10 mouse cellular contexts compared by ENCODE assay signal in the genomic region with DNA sequence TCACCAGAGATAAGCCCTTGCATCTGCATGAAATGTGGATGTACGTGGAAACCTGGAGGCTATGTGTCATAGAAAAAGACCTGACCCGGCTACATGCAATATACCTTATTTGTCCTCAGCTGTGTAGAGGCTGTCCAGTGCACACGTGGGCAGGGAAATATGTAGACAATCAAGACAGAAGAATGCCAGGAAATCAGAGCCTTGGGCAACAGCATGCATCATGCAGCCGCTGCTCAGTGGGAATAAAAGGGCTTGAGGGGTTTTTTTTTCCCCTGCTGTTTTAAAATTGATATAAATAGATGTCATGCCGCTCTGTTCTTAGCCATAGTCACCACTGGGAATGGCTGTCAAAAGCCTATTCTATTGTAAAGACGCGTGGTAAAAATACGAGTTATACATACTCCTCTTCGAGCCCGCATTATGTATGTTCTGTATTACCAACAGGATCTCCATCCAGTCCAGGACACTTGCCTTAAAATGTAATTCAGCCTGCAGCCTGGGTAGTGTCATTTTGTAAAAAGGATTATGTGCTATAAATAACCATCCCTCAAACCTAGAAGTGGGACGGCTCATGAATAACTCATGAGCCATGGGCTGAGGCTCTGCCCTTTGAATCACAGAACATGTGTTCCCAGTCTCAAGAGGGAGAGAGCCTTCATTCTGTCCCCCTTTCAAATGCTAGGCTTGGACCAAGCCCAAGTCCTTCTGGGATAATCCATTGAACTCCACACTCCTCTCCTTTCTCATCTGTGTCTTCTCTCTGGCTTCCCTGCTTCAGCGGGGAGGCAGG.
DNase-seq lines count a peak whose midpoint lies in the region; ATAC-seq and TF ChIP-seq lines count a peak whose summit lies in the region.
"Had no signal": no experiment of that assay in that cellular context is flagged by ENCODE, and none has a peak within 500 bp of the region (broad histone marks: within the 10 kb centered on the region; RNA-seq: fewer than 3 reads in every experiment).

No protein-coding gene starts in this region.

- H3K9me3 ChIP-seq in heart, embryonic 12.5 days (replicated peaks): no peaks in the 10 kb centered on the region
- H3K9me3 ChIP-seq in forebrain, embryonic 13.5 days (replicated peaks): no peaks in the 10 kb centered on the region
- H3K9me3 ChIP-seq in midbrain, embryonic 11.5 days (ENCODE audit: control insufficient read depth, low read length): no peaks in the 10 kb centered on the region
- H3K9me3 ChIP-seq in lung, postnatal 0 days (ENCODE audit: low read length): no peaks in the 10 kb centered on the region
- H3K9me3 ChIP-seq in liver, embryonic 11.5 days (ENCODE audit: control insufficient read depth, low read length): no peaks in the 10 kb centered on the region
- H3K9me3 ChIP-seq: stomach, embryonic 15.5 days had no signal

- no peaks in the 10 kb centered on the region for H3K27me3 ChIP-seq in heart, embryonic 12.5 days (replicated peaks)
- H3K27me3 ChIP-seq in heart, adult 2 months (ENCODE audit: control insufficient read depth, insufficient read depth, low read length): no peaks in the 10 kb centered on the region
- H3K27me3 ChIP-seq in forebrain, embryonic 13.5 days: no peaks in the 10 kb centered on the region
- H3K27me3 ChIP-seq in midbrain, embryonic 11.5 days (ENCODE audit: control insufficient read depth, insufficient read depth, low read length): no peaks in the 10 kb centered on the region
- no peaks in the 10 kb centered on the region for H3K27me3 ChIP-seq in lung, postnatal 0 days (replicated peaks; ENCODE audit: insufficient read depth, low read length)
- H3K27me3 ChIP-seq in liver, embryonic 11.5 days (replicated peaks; ENCODE audit: control insufficient read depth, insufficient read depth, low read length): no peaks in the 10 kb centered on the region
- H3K27me3 ChIP-seq: CH12.LX; stomach, embryonic 15.5 days had no signal

- no peak for TF ChIP-seq CTCF in heart, adult 2 months (IDR thresholded peaks at IDR 0.05)
- TF ChIP-seq CTCF in lung, postnatal 0 days (IDR thresholded peaks at IDR 0.05): no peak

- peaks cover 19% of the 10 kb centered on the region for H3K4me1 ChIP-seq in heart, embryonic 12.5 days (replicated peaks)
- H3K4me1 ChIP-seq in heart, adult 2 months (ENCODE audit: control insufficient read depth, insufficient read depth, low read length): peaks cover 4% of the 10 kb centered on the region
- H3K4me1 ChIP-seq in forebrain, embryonic 13.5 days: peaks cover 35% of the 10 kb centered on the region
- H3K4me1 ChIP-seq in midbrain, embryonic 11.5 days (ENCODE audit: control insufficient read depth, insufficient read depth, low read length): peaks cover 12% of the 10 kb centered on the region
- no peaks in the 10 kb centered on the region for H3K4me1 ChIP-seq in lung, postnatal 0 days (ENCODE audit: insufficient read depth, low read depth, low read length)
- no peaks in the 10 kb centered on the region for H3K4me1 ChIP-seq in liver, embryonic 11.5 days (replicated peaks; ENCODE audit: control insufficient read depth, insufficient read depth, low read length)
- H3K4me1 ChIP-seq: stomach, embryonic 15.5 days had no signal

- H3K9ac ChIP-seq in heart, embryonic 12.5 days: no peak overlapping the region
- no peak overlapping the region for H3K9ac ChIP-seq in heart, adult 2 months (ENCODE audit: low read depth, low read length)
- no peak overlapping the region for H3K9ac ChIP-seq in forebrain, embryonic 13.5 days
- H3K9ac ChIP-seq in midbrain, embryonic 11.5 days (ENCODE audit: low read length): no peak overlapping the region
- no peak overlapping the region for H3K9ac ChIP-seq in lung, postnatal 0 days (replicated peaks; ENCODE audit: low read depth)
- H3K9ac ChIP-seq in liver, embryonic 11.5 days (ENCODE audit: low read depth, low read length): no peak overlapping the region
- H3K9ac ChIP-seq: stomach, embryonic 15.5 days had no signal

- H3K36me3 ChIP-seq in heart, embryonic 12.5 days: no peaks in the 10 kb centered on the region
- no peaks in the 10 kb centered on the region for H3K36me3 ChIP-seq in heart, adult 2 months (ENCODE audit: control insufficient read depth, insufficient read depth, low read length)
- H3K36me3 ChIP-seq in forebrain, embryonic 13.5 days (ENCODE audit: poor library complexity, severe bottlenecking): no peaks in the 10 kb centered on the region
- no peaks in the 10 kb centered on the region for H3K36me3 ChIP-seq in midbrain, embryonic 11.5 days (ENCODE audit: control insufficient read depth, insufficient read depth, low read length)
- H3K36me3 ChIP-seq in lung, postnatal 0 days (ENCODE audit: insufficient read depth, low read length): no peaks in the 10 kb centered on the region
- H3K36me3 ChIP-seq in liver, embryonic 11.5 days (ENCODE audit: control insufficient read depth, insufficient read depth, low read length): no peaks in the 10 kb centered on the region
- H3K36me3 ChIP-seq: stomach, embryonic 15.5 days had no signal

- no peak overlapping the region for H3K4me3 ChIP-seq in heart, embryonic 12.5 days
- no peak overlapping the region; the same call in 1 of the 2 replicates for H3K4me3 ChIP-seq in heart, adult 2 months
- H3K4me3 ChIP-seq in forebrain, embryonic 13.5 days: no peak overlapping the region
- no peak overlapping the region for H3K4me3 ChIP-seq in midbrain, embryonic 11.5 days (ENCODE audit: low read depth, low read length)
- H3K4me3 ChIP-seq in lung, postnatal 0 days (ENCODE audit: low read depth, low read length): no peak overlapping the region
- no peak overlapping the region for H3K4me3 ChIP-seq in liver, embryonic 11.5 days (ENCODE audit: low read depth, low read length)
- H3K4me3 ChIP-seq: stomach, embryonic 15.5 days had no signal

- ATAC-seq in heart, embryonic 12.5 days (ENCODE audit: insufficient number of reproducible peaks, low FRiP score): no peak
- ATAC-seq in forebrain, embryonic 13.5 days: peak; percentile 77
- ATAC-seq in midbrain, embryonic 11.5 days (ENCODE audit: low FRiP score): peak; percentile 85
- ATAC-seq in lung, postnatal 0 days: no peak
- ATAC-seq in liver, embryonic 11.5 days (replicated peaks; ENCODE audit: low FRiP score): no peak

- no peak for TF ChIP-seq EP300 in heart, adult 2 months (IDR thresholded peaks at IDR 0.05; ENCODE audit: insufficient read depth, low read depth, low read length)
- TF ChIP-seq EP300 in lung, postnatal 0 days (IDR thresholded peaks at IDR 0.05): no peak

- peak overlapping the region; percentile 22; the same call in 1 of the 2 replicates for H3K27ac ChIP-seq in heart, embryonic 12.5 days (ENCODE audit: poor library complexity, severe bottlenecking)
- no peak overlapping the region; the same call in 1 of the 2 replicates for H3K27ac ChIP-seq in heart, adult 2 months
- H3K27ac ChIP-seq in forebrain, embryonic 13.5 days: peak overlapping the region; percentile 55
- H3K27ac ChIP-seq in midbrain, embryonic 11.5 days (ENCODE audit: low read depth, low read length): no peak overlapping the region
- H3K27ac ChIP-seq in lung, postnatal 0 days (ENCODE audit: low read length): no peak overlapping the region
- H3K27ac ChIP-seq in liver, embryonic 11.5 days (ENCODE audit: low read depth, low read length): no peak overlapping the region
- H3K27ac ChIP-seq: stomach, embryonic 15.5 days had no signal

- H3K79me2 ChIP-seq in heart, adult 2 months (replicated peaks; ENCODE audit: control insufficient read depth, insufficient read depth, low read length): no peaks in the 10 kb centered on the region

- DNase-seq in heart, adult 2 months: no peak
- DNase-seq in 3T3-L1 (ENCODE audit: low read depth, low spot score): peak; percentile 80
- DNase-seq in midbrain, embryonic 11.5 days (ENCODE audit: low spot score, missing footprints): peak; percentile 87
- no peak for DNase-seq in urinary bladder, postnatal 4 days (ENCODE audit: low spot score in 2 of 2)
- no peak for DNase-seq in lung, postnatal 0 days (ENCODE audit: low spot score)
- DNase-seq in liver, embryonic 11.5 days (ENCODE audit: low spot score): no peak

- TF ChIP-seq POLR2A in heart, adult 2 months (IDR thresholded peaks at IDR 0.05; ENCODE audit: insufficient read depth, low read depth, low read length): no peak

- intact Hi-C loops in heart, adult 2 months (cut with DNase I): loop anchor here (5.0 kb wide), 2 partner anchors 611 to 1701 kb away; a partner anchor contains a TSS

- H3K4me2 ChIP-seq in heart, embryonic 12.5 days: no peak overlapping the region
- 0 out of 2 replicates have a peak overlapping the region, but pooled peaks have one; percentile 14 for H3K4me2 ChIP-seq in forebrain, embryonic 13.5 days
- no peak overlapping the region for H3K4me2 ChIP-seq in midbrain, embryonic 11.5 days
- H3K4me2 ChIP-seq in lung, postnatal 0 days (replicated peaks; ENCODE audit: low read depth, low read length): no peak overlapping the region
- no peak overlapping the region for H3K4me2 ChIP-seq in liver, embryonic 11.5 days
- H3K4me2 ChIP-seq: stomach, embryonic 15.5 days had no signal

- WGBS in heart, embryonic 12.5 days: 61% methylated on average over 12 of the region's 12 CpGs
- 37% methylated on average over 12 of the region's 12 CpGs for WGBS in heart, adult 2 months
- 40% methylated on average over 12 of the region's 12 CpGs for WGBS in forebrain, embryonic 13.5 days
- 61% methylated on average over 12 of the region's 12 CpGs for WGBS in midbrain, embryonic 11.5 days
- 63% methylated on average over 12 of the region's 12 CpGs for WGBS in lung, postnatal 0 days
- 79% methylated on average over 12 of the region's 12 CpGs for WGBS in liver, embryonic 11.5 days

Comparison
In these comparisons a context has a peak if more than half of its experiments do, and no peak if none do; other contexts are left out.
1. H3K27ac ChIP-seq: peak in heart, embryonic 12.5 days (single experiment) and forebrain, embryonic 13.5 days (single experiment); none in heart, adult 2 months (single experiment), midbrain, embryonic 11.5 days (single experiment), lung, postnatal 0 days (single experiment) and liver, embryonic 11.5 days (single experiment).
2. ATAC-seq: peak in forebrain, embryonic 13.5 days (single experiment) and midbrain, embryonic 11.5 days (single experiment); none in heart, embryonic 12.5 days (single experiment), lung, postnatal 0 days (single experiment) and liver, embryonic 11.5 days (single experiment).
3. DNase-seq: peak in 3T3-L1 (single experiment) and midbrain, embryonic 11.5 days (single experiment); none in heart, adult 2 months (0 of 2), urinary bladder, postnatal 4 days (0 of 2), lung, postnatal 0 days (single experiment) and liver, embryonic 11.5 days (single experiment).